Mouse (Mus musculus) cortical plate, adult 2 months (tissue): ENCODE results near the gene Cdk5.

Experiments used
- CTCF ChIP-seq: fragments of 200-500 bp; IDR thresholded peaks from 2 replicates; pipeline ENCODE4 v1.5.1; 2011; ENCODE audit warnings: mild to moderate bottlenecking, control low read depth, low read length; ENCODE audit not compliant: insufficient read depth; ENCODE audit errors: extremely low read depth
- POLR2A ChIP-seq: fragments of 200-500 bp; IDR thresholded peaks from 2 replicates; pipeline ENCODE4 v1.6.1; 2011; ENCODE audit warnings: mild to moderate bottlenecking, low read length, control low read depth; ENCODE audit not compliant: insufficient read depth; ENCODE audit errors: extremely low read depth

DNA sequence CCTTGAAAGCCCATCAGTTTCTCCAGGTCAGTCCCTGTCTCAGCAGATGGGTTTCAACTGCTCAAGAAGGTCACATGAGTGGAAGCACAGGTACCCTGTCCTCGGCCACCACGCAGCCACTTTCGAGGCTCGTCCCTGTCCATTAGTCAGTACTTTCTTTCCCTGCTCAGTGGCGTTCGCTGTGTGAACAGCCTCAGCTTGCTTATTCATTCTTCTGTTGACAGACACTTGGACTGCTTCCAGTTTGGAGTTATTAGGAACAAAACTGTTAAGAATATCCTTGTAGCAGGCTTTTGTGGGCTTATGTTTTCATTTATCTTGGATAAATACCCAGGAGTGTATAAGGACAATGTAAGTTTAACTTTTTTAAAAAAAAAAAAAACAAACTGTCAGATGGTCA lies 49.1 kb downstream of the Cdk5 start:
- TF ChIP-seq CTCF (no peak), POLR2A (no peak)
